Mouse (Mus musculus) heart, embryonic 16.5 days (tissue): Measurements from ENCODE around the gene Mrnip. TPM values are rescaled to one million over a fixed set of nuclear protein-coding genes. Genes with fewer than 3 reads are reported as not detected.
A peak's percentile ranks its signal among the peaks of the same experiment; 100 is the strongest.

ENCODE experiments used
- ATAC-seq: fragments of 200-750 bp; cut with Nextera tagmentation; replicated peaks from 2 replicates; pipeline ENCODE4 v1.8.0; 2017; ENCODE audit warnings: moderate number of reproducible peaks; ENCODE audit not compliant: insufficient read depth, low FRiP score; ENCODE audit errors: extremely low read depth
- H3K27ac ChIP-seq: fragments of 300-500 bp; sonication (generic); 2 replicates; pipeline ENCODE4 v1.5.1; 2014; ENCODE audit warnings: mild to moderate bottlenecking, low read length, control low read depth, moderate library complexity
- H3K27me3 ChIP-seq: fragments of 300-500 bp; sonication (generic); 2 replicates; pipeline ENCODE4 v1.6.1; 2014; ENCODE audit warnings: low read length, mixed read lengths; ENCODE audit not compliant: control insufficient read depth, insufficient read depth
- H3K36me3 ChIP-seq: fragments of 300-500 bp; sonication (generic); 2 replicates; pipeline ENCODE4 v1.6.1; 2014; ENCODE audit not compliant: control insufficient read depth, insufficient read depth
- H3K4me1 ChIP-seq: fragments of 300-500 bp; sonication (generic); 2 replicates; pipeline ENCODE4 v1.6.1; 2014; ENCODE audit warnings: low read length, mixed read lengths; ENCODE audit not compliant: control insufficient read depth, insufficient read depth
- H3K4me2 ChIP-seq: fragments of 300-500 bp; sonication (generic); 2 replicates; pipeline ENCODE4 v1.6.1; 2014; ENCODE audit warnings: low read depth, mild to moderate bottlenecking, control low read depth, low read length
- H3K4me3 ChIP-seq: fragments of 300-500 bp; sonication (generic); 2 replicates; pipeline ENCODE4 v1.5.1; 2014; ENCODE audit warnings: mild to moderate bottlenecking, control low read depth, low read length
- H3K9ac ChIP-seq: fragments of 300-500 bp; sonication (generic); 2 replicates; pipeline ENCODE4 v1.6.1; 2014; ENCODE audit warnings: low read length, control low read depth
- H3K9me3 ChIP-seq: fragments of 300-500 bp; sonication (generic); replicated peaks from 2 replicates; pipeline ENCODE4 v1.6.1; 2016; ENCODE audit warnings: low read length; ENCODE audit not compliant: control insufficient read depth
- WGBS: fragments of 180-500 bp; shearing (Covaris S2); extraction: QIAGEN DNeasy Blood & Tissue Kit; methylation state at CpG from one replicate; pipeline ENCODE4 v1.1.7; 2014; 5-methylcytosine and 5-hydroxymethylcytosine counted together
- polyA plus RNA-seq: library from polyadenylated mRNA; unstranded; fragments of >200 nt; fragmentation: Nextera tagmentation; extraction: Ambion mirVana; gene quantifications from 2 replicates; pipeline ENCODE4 v1.2.1, GENCODE M21; 2015

Gene Mrnip
- polyA plus RNA-seq, 1 experiment from 2014 or later, result 9.4 TPM

- H3K4me1 ChIP-seq, result no peaks in the 10 kb centered on the region
- ATAC-seq, result no peak
- no peak overlapping the region for H3K4me3 ChIP-seq
- no peaks in the 10 kb centered on the region for H3K27me3 ChIP-seq
- H3K9ac ChIP-seq, result no peak overlapping the region
- no peak overlapping the region for H3K4me2 ChIP-seq
- H3K36me3 ChIP-seq, result peaks cover 63% of the 10 kb centered on the region
- no peaks in the 10 kb centered on the region for H3K9me3 ChIP-seq
- H3K27ac ChIP-seq, result no peak overlapping the region
- WGBS, result 91% methylated on average over 2 of the region's 2 CpGs
Observed at GRCm38 (mm10) chr11:50155785-50156184, 18.5 kb upstream of the Mrnip start.

- Histone ChIP-seq H3K27me3 (no peaks in the 10 kb centered on the region), H3K9me3 (no peaks in the 10 kb centered on the region), H3K4me2 (no peak overlapping the region), H3K36me3 (peaks cover 53% of the 10 kb centered on the region), H3K4me3 (no peak overlapping the region), H3K27ac (no peak overlapping the region), H3K9ac (no peak overlapping the region), H3K4me1 (no peaks in the 10 kb centered on the region)
- 87% methylated on average over 16 of the region's 16 CpGs for WGBS
- no peak for ATAC-seq
Observed at GRCm38 (mm10) chr11:50156725-50157258, 17.5 kb upstream of the Mrnip start.

GRCm38 (mm10) chr11:50158346-50158745 is 15.9 kb upstream of the Mrnip start:
- Histone ChIP-seq H3K9me3 (no peaks in the 10 kb centered on the region), H3K27ac (no peak overlapping the region), H3K36me3 (peaks cover 39% of the 10 kb centered on the region), H3K4me1 (no peaks in the 10 kb centered on the region), H3K27me3 (no peaks in the 10 kb centered on the region), H3K4me2 (no peak overlapping the region), H3K9ac (no peak overlapping the region), H3K4me3 (no peak overlapping the region)
- 87% methylated on average over 7 of the region's 7 CpGs for WGBS
- ATAC-seq, result no peak

- no peak for ATAC-seq
- no peaks in the 10 kb centered on the region for H3K27me3 ChIP-seq
- no peaks in the 10 kb centered on the region for H3K9me3 ChIP-seq
- H3K4me1 ChIP-seq, result no peaks in the 10 kb centered on the region
- H3K4me3 ChIP-seq, result no peak overlapping the region
- H3K27ac ChIP-seq, result no peak overlapping the region
- no peak overlapping the region for H3K9ac ChIP-seq
- H3K4me2 ChIP-seq, result no peak overlapping the region
- H3K36me3 ChIP-seq, result peaks cover 45% of the 10 kb centered on the region
- WGBS, result 73% methylated on average over 4 of the region's 4 CpGs
Observed at GRCm38 (mm10) chr11:50159347-50159746, 14.9 kb upstream of the Mrnip start.

GRCm38 (mm10) chr11:50161578-50162304 is 12.5 kb upstream of the Mrnip start:
- WGBS, result 64% methylated on average over 10 of the region's 10 CpGs
- Histone ChIP-seq H3K4me2 (no peak overlapping the region), H3K9ac (no peak overlapping the region), H3K4me1 (no peaks in the 10 kb centered on the region), H3K27ac (no peak overlapping the region), H3K27me3 (no peaks in the 10 kb centered on the region), H3K36me3 (peaks cover 36% of the 10 kb centered on the region), H3K4me3 (no peak overlapping the region), H3K9me3 (no peaks in the 10 kb centered on the region)
- no peak for ATAC-seq

- Histone ChIP-seq H3K36me3 (peaks cover 29% of the 10 kb centered on the region), H3K9ac (no peak overlapping the region), H3K27me3 (no peaks in the 10 kb centered on the region), H3K4me3 (no peak overlapping the region), H3K4me2 (no peak overlapping the region), H3K9me3 (no peaks in the 10 kb centered on the region), H3K27ac (no peak overlapping the region), H3K4me1 (no peaks in the 10 kb centered on the region)
- 0 out of 2 replicates have a peak, but pooled peaks have one; percentile 29 for ATAC-seq
- 91% methylated on average over 3 of the region's 3 CpGs for WGBS
Observed at GRCm38 (mm10) chr11:50162338-50163050, 11.8 kb upstream of the Mrnip start.

- no peak overlapping the region for H3K4me3 ChIP-seq
- H3K27me3 ChIP-seq, result no peaks in the 10 kb centered on the region
- ATAC-seq, result no peak
- H3K4me2 ChIP-seq, result no peak overlapping the region
- peaks cover 38% of the 10 kb centered on the region for H3K36me3 ChIP-seq
- no peak overlapping the region for H3K27ac ChIP-seq
- no peaks in the 10 kb centered on the region for H3K9me3 ChIP-seq
- 85% methylated on average over 5 of the region's 5 CpGs for WGBS
- no peaks in the 10 kb centered on the region for H3K4me1 ChIP-seq
- H3K9ac ChIP-seq, result no peak overlapping the region
Observed at GRCm38 (mm10) chr11:50168352-50168751, 5.9 kb upstream of the Mrnip start.

GRCm38 (mm10) chr11:50174730-50175187 is 515 bp downstream of the Mrnip start:
- peaks cover 11% of the 10 kb centered on the region for H3K36me3 ChIP-seq
- H3K4me1 ChIP-seq, result peaks cover 6% of the 10 kb centered on the region; the same call in 1 of the 2 replicates
- H3K4me2 ChIP-seq, result peak overlapping the region; percentile 93
- peak overlapping the region; percentile 80 for H3K9ac ChIP-seq
- ATAC-seq, result peak; percentile 99
- H3K27ac ChIP-seq, result no peak overlapping the region
- under 1% methylated on average over 26 of the region's 27 CpGs for WGBS
- no peaks in the 10 kb centered on the region for H3K27me3 ChIP-seq
- H3K9me3 ChIP-seq, result no peaks in the 10 kb centered on the region
- peak overlapping the region; percentile 77 for H3K4me3 ChIP-seq

GRCm38 (mm10) chr11:50176351-50176750 is 2.1 kb downstream of the Mrnip start:
- H3K9ac ChIP-seq, result no peak overlapping the region
- H3K27ac ChIP-seq, result no peak overlapping the region
- ATAC-seq, result no peak
- H3K27me3 ChIP-seq, result no peaks in the 10 kb centered on the region
- WGBS, result 75% methylated on average over 3 of the region's 3 CpGs
- no peak overlapping the region for H3K4me3 ChIP-seq
- H3K4me2 ChIP-seq, result no peak overlapping the region
- peaks cover 6% of the 10 kb centered on the region; the same call in 1 of the 2 replicates for H3K4me1 ChIP-seq
- H3K36me3 ChIP-seq, result no peaks in the 10 kb centered on the region
- H3K9me3 ChIP-seq, result no peaks in the 10 kb centered on the region
